Mouse (Mus musculus): ENCODE results near the gene B230118H07Rik.

DNA sequence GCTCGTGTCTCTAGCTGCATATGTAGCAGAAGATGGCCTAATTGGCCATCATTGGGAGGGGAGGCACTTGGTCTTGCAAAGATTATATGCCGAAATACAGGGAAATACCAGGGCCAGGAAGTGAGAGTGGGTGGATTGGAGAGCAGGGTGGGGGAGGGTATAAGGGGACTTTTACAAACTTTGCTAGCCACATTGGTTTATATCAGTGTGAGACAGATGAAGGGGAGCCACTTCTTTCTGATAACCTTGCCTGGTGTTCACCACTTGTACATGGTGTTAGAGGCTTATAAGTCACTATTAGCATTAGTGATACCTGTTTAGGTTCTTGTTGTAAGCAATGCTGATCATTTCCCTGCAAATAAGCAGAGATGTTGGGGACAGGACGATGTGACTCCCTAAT is 68.4 kb downstream of the B230118H07Rik start:
- TF ChIP-seq BHLHE40 (IDR thresholded peaks at IDR 0.05; ENCODE audit: borderline replicate concordance, low read depth, low read length) (no peak), POLR2A (IDR thresholded peaks at IDR 0.05; ENCODE audit: control insufficient read depth in 1 of 2, insufficient read depth in 1 of 2, low read depth in 1 of 2, low read length in 2 of 2, poor library complexity in 1 of 2) (no peak), E2F4 (IDR thresholded peaks at IDR 0.05; ENCODE audit: borderline replicate concordance, low read depth, low read length) (no peak), EP300 (IDR thresholded peaks at IDR 0.05; ENCODE audit: low read depth in 1 of 2, low read length in 2 of 2) (peak; percentile 67 to 70; a peak in 3 of 4 replicates), CTCF (IDR thresholded peaks at IDR 0.05 in 2 of 3, conservative IDR thresholded peaks at IDR 0.05 in 1 of 3; ENCODE audit: control insufficient read depth in 1 of 3, insufficient read depth in 1 of 3, low read depth in 2 of 3, low read length in 3 of 3, poor library complexity in 1 of 3, severe bottlenecking in 1 of 3) (no peak), MYB (IDR thresholded peaks at IDR 0.05; ENCODE audit: low read depth, low read length) (no peak), HCFC1 (IDR thresholded peaks at IDR 0.05; ENCODE audit: low read depth, low read length) (no peak), RCOR1 (IDR thresholded peaks at IDR 0.05; ENCODE audit: low read depth, low read length) (no peak), CHD1 (IDR thresholded peaks at IDR 0.05; ENCODE audit: low read depth, low read length) (no peak), ETS1 (IDR thresholded peaks at IDR 0.05; ENCODE audit: low read depth, low read length) (no peak), ZC3H11A (IDR thresholded peaks at IDR 0.05; ENCODE audit: low read depth, low read length) (no peak), NELFE (IDR thresholded peaks at IDR 0.05; ENCODE audit: low read depth, low read length) (no peak)
